Mouse (Mus musculus): ENCODE results near the gene Rps6kb2. TPM values are rescaled to one million over a fixed set of nuclear protein-coding genes. Genes with fewer than 3 reads are reported as not detected.
A peak's percentile ranks its signal among the peaks of the same experiment; 100 is the strongest.

Gene Rps6kb2
- total RNA-seq, 2 experiments from 2014 or later = 38.1 to 39.2 TPM

- DNase-seq = no peak
- intact Hi-C loops (cut with DNase I) = no loop called here
Measured at GRCm38 (mm10) chr19:4190831-4191334, 27.7 kb upstream of the Rps6kb2 start, which contains the start of gene Tbc1d10c. Tbc1d10c (minus strand) TSS chr19:4191284.

- intact Hi-C loops (cut with DNase I) = no loop called here
- no peak for DNase-seq
Measured at GRCm38 (mm10) chr19:4189051-4189620, 26.0 kb upstream of the Rps6kb2 start.

- DNase-seq = no peak
- intact Hi-C loops (cut with DNase I) = no loop called here
Measured at GRCm38 (mm10) chr19:4187303-4187702, 24.1 kb upstream of the Rps6kb2 start.

GRCm38 (mm10) chr19:4184976-4185975, 22.1 kb upstream of the Rps6kb2 start:
- intact Hi-C loops (cut with DNase I) = no loop called here
- no peak for DNase-seq

GRCm38 (mm10) chr19:4183689-4184088, 20.5 kb upstream of the Rps6kb2 start:
- intact Hi-C loops (cut with DNase I) = no loop called here
- no peak for DNase-seq

- DNase-seq = no peak
- intact Hi-C loops (cut with DNase I) = no loop called here
Measured at GRCm38 (mm10) chr19:4181892-4182291, 18.7 kb upstream of the Rps6kb2 start.

- no peak for DNase-seq
- intact Hi-C loops (cut with DNase I) = no loop called here
Measured at GRCm38 (mm10) chr19:4180411-4180810, 17.3 kb upstream of the Rps6kb2 start.

- DNase-seq = no peak
- intact Hi-C loops (cut with DNase I) = no loop called here
Measured at GRCm38 (mm10) chr19:4175368-4175947, 12.3 kb upstream of the Rps6kb2 start, which contains the start of gene Carns1. Carns1 (minus strand) TSS chr19:4175479.

GRCm38 (mm10) chr19:4172925-4173324, 9.8 kb upstream of the Rps6kb2 start:
- no peak for DNase-seq
- intact Hi-C loops (cut with DNase I) = no loop called here

GRCm38 (mm10) chr19:4171393-4172290, 8.5 kb upstream of the Rps6kb2 start:
- intact Hi-C loops (cut with DNase I) = no loop called here
- DNase-seq = peak; percentile 46

GRCm38 (mm10) chr19:4170723-4171392, 7.7 kb upstream of the Rps6kb2 start:
- intact Hi-C loops (cut with DNase I) = no loop called here

GRCm38 (mm10) chr19:4169810-4170209, 6.7 kb upstream of the Rps6kb2 start:
- intact Hi-C loops (cut with DNase I) = no loop called here
- peak; percentile 64 for DNase-seq

More at GRCm38 (mm10) chr19:4170723-4171392, 7.7 kb upstream of the Rps6kb2 start:
- DNase-seq = no peak

GRCm38 (mm10) chr19:4169378-4169784, 6.2 kb upstream of the Rps6kb2 start:
- intact Hi-C loops (cut with DNase I) = no loop called here
- DNase-seq = peak; percentile 100

- DNase-seq = peak; percentile 45
Measured at GRCm38 (mm10) chr19:4166678-4167476, 3.7 kb upstream of the Rps6kb2 start.

GRCm38 (mm10) chr19:4164721-4165120, 1.6 kb upstream of the Rps6kb2 start:
- intact Hi-C loops (cut with DNase I) = no loop called here
- no peak for DNase-seq

More at GRCm38 (mm10) chr19:4166678-4167476, 3.7 kb upstream of the Rps6kb2 start:
- intact Hi-C loops (cut with DNase I) = no loop called here

- intact Hi-C loops (cut with DNase I) = no loop called here
- DNase-seq = no peak
Measured at GRCm38 (mm10) chr19:4164100-4164499, 946 bp upstream of the Rps6kb2 start.

- intact Hi-C loops (cut with DNase I) = no loop called here
- DNase-seq = no peak
Measured at GRCm38 (mm10) chr19:4163543-4163887, 361 bp upstream of the Rps6kb2 start.

- intact Hi-C loops (cut with DNase I) = no loop called here
- DNase-seq = no peak
Measured at GRCm38 (mm10) chr19:4159049-4159448, 4.1 kb downstream of the Rps6kb2 start.

- DNase-seq = no peak
- intact Hi-C loops (cut with DNase I) = no loop called here
Measured at GRCm38 (mm10) chr19:4156771-4157170, 6.4 kb downstream of the Rps6kb2 start.

All from left cerebral cortex, postnatal 4 days (tissue).